Mouse (Mus musculus): ENCODE data around the gene H2-DMb2.

GRCm38 (mm10) chr17:34127475-34127874, 15.6 kb upstream of the H2-DMb2 start:
- peak; percentile 67; the same call in 1 of the 2 replicates for TF ChIP-seq POLR2A (IDR thresholded peaks at IDR 0.05; ENCODE audit: borderline replicate concordance, insufficient read depth, low read length)
- TF ChIP-seq CTCF (IDR thresholded peaks at IDR 0.05; ENCODE audit: borderline replicate concordance, insufficient read depth, low read depth, low read length): no peak

Data from cerebellum, adult 2 months (tissue).